8 mouse cellular contexts compared by ENCODE assay signal in the genomic region with DNA sequence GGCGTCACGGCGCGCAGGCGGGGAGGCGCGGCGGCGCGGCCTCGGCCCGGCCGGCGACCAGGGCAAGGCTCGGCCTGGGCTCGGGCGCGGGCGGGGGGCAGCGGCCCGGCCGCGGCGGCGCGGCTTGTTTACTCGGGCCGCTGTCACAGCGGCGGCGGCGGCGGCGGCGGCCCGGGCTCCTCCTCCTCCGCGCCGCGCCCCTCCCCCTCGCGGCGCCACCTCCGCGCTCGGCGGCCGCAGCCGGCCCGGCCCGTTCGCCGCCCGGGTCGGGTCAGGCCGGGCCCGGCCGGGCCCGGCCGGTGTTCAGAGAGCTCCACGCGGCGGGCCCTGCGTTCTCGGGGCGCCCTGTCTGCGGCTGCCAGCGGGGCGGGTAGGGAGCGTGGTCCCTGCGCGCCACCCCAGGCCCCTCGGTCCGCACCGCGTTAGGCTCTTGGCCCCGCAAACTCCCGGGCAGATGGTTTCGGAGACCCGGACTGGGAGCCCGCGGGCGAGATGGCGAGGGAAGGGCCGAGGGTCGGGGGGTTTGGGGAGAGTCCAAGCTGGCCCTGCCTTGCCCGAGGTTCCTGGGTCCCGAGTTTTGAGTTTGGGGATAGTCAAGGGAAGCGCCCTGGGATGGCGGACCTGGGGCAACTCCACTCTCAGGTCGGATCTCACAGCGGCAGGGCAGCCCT. TPM values are rescaled to one million over a fixed set of nuclear protein-coding genes. Genes with fewer than 3 reads are reported as not detected.
DNase-seq lines count a peak whose midpoint lies in the region; ATAC-seq and TF ChIP-seq lines count a peak whose summit lies in the region.

No protein-coding gene starts in this region.

- H3K4me2 ChIP-seq in lung, postnatal 0 days (replicated peaks; ENCODE audit: low read depth, low read length), result peak overlapping the region; percentile 93

- peak overlapping the region; percentile 99 for H3K9ac ChIP-seq in lung, postnatal 0 days (replicated peaks; ENCODE audit: low read depth)

- H3K4me3 ChIP-seq in lung, postnatal 0 days (ENCODE audit: low read depth, low read length), result peak overlapping the region; percentile 92

- peaks cover 22% of the 10 kb centered on the region; the same call in 1 of the 2 replicates for H3K4me1 ChIP-seq in lung, postnatal 0 days (ENCODE audit: insufficient read depth, low read depth, low read length)

- H3K27me3 ChIP-seq in lung, postnatal 0 days (replicated peaks; ENCODE audit: insufficient read depth, low read length), result no peaks in the 10 kb centered on the region

- WGBS in lung, postnatal 0 days, result under 1% methylated on average over 32 of the region's 92 CpGs

- peak overlapping the region; percentile 98 for H3K27ac ChIP-seq in lung, postnatal 0 days (ENCODE audit: low read length)

- H3K9me3 ChIP-seq in lung, postnatal 0 days (ENCODE audit: low read length), result no peaks in the 10 kb centered on the region

- ATAC-seq in lung, postnatal 0 days, result peak; percentile 81

- DNase-seq in A20 (ENCODE audit: low read depth, low spot score) (peak; percentile 65), ZHBTc4 (ENCODE audit: low read depth, low spot score) (peak; percentile 70)
- peak; percentile 71 for DNase-seq in embryo, embryonic 9.5 days (ENCODE audit: extremely low spot score)
- peak; percentile 61 for DNase-seq in heart, adult 9 months (ENCODE audit: low spot score in 2 of 2)
- peak; percentile 61 to 66 for DNase-seq in kidney, adult 8-10 months
- DNase-seq in lung, postnatal 0 days (ENCODE audit: low spot score), result peak; percentile 87
- DNase-seq in ovary, postnatal 10 days (ENCODE audit: low spot score), result peak; percentile 43
- DNase-seq in thymus, postnatal 4 days, result peak; percentile 81

- no peak for TF ChIP-seq EP300 in lung, postnatal 0 days (IDR thresholded peaks at IDR 0.05)

- no peaks in the 10 kb centered on the region for H3K36me3 ChIP-seq in lung, postnatal 0 days (ENCODE audit: insufficient read depth, low read length)

- no peak for TF ChIP-seq CTCF in lung, postnatal 0 days (IDR thresholded peaks at IDR 0.05)

RNA-seq across cellular contexts. Expression of gene Furin, which starts 2.5 kb away (rescaled TPM):
- 24.4 and 27.3 TPM in 2 replicates for polyA plus RNA-seq in lung, postnatal 0 days (2015; fragmentation: Nextera tagmentation; extraction: Ambion mirVana)

RNA-seq across cellular contexts. Expression of gene Fes, which starts 15.0 kb away (rescaled TPM):
- polyA plus RNA-seq in lung, postnatal 0 days (2015; fragmentation: Nextera tagmentation; extraction: Ambion mirVana), result 23.5 and 26.4 TPM in 2 replicates

RNA-seq across cellular contexts. Expression of gene Man2a2, which starts 31.6 kb away (rescaled TPM):
- polyA plus RNA-seq in lung, postnatal 0 days (2015; fragmentation: Nextera tagmentation; extraction: Ambion mirVana), result 8.5 and 9.6 TPM in 2 replicates

RNA-seq across cellular contexts. Expression of gene Hddc3, which starts 59.9 kb away (rescaled TPM):
- polyA plus RNA-seq in lung, postnatal 0 days (2015; fragmentation: Nextera tagmentation; extraction: Ambion mirVana), result 8.5 and 9.2 TPM in 2 replicates

Comparison
In these comparisons a context has a peak if more than half of its experiments do, and no peak if none do; other contexts are left out.
1. Peak in every context shown above with its lines: DNase-seq, ATAC-seq, H3K4me3 ChIP-seq and H3K27ac ChIP-seq.